Mouse (Mus musculus): ENCODE measurements around the gene Cd300e.
"Not testable (repeated sequence)": the region's sequence is repeated elsewhere in the genome, so short reads cannot be mapped to it uniquely, and the experiment has no call there.

Cd300e gene

GRCm38 (mm10) chr11:115081373-115081772 is 19.4 kb upstream of the Cd300e start:
- DNase-seq: no peak

GRCm38 (mm10) chr11:115080886-115081285 is 18.9 kb upstream of the Cd300e start:
- DNase-seq: peak; percentile 86

GRCm38 (mm10) chr11:115078680-115079079 is 16.7 kb upstream of the Cd300e start:
- DNase-seq: no peak

- no peak for DNase-seq
Measured at GRCm38 (mm10) chr11:115077436-115077835, 15.5 kb upstream of the Cd300e start.

GRCm38 (mm10) chr11:115075859-115076258 is 13.9 kb upstream of the Cd300e start:
- DNase-seq: no peak

- no peak for DNase-seq
Measured at GRCm38 (mm10) chr11:115075407-115075806, 13.4 kb upstream of the Cd300e start.

GRCm38 (mm10) chr11:115073002-115073401 is 11.0 kb upstream of the Cd300e start:
- no peak for DNase-seq

- peak; percentile 91 for DNase-seq
Measured at GRCm38 (mm10) chr11:115071631-115072294, 9.8 kb upstream of the Cd300e start.

GRCm38 (mm10) chr11:115071015-115071551 is 9.1 kb upstream of the Cd300e start:
- DNase-seq: peak; percentile 89

GRCm38 (mm10) chr11:115066768-115067167 is 4.8 kb upstream of the Cd300e start:
- no peak for DNase-seq

GRCm38 (mm10) chr11:115059797-115060196 is 2.2 kb downstream of the Cd300e start:
- DNase-seq: no peak

- DNase-seq: no peak
Measured at GRCm38 (mm10) chr11:115058701-115059100, 3.3 kb downstream of the Cd300e start.

- DNase-seq: no peak
Measured at GRCm38 (mm10) chr11:115054537-115054936, 7.4 kb downstream of the Cd300e start.

- no peak for DNase-seq
Measured at GRCm38 (mm10) chr11:115052991-115053390, 9.0 kb downstream of the Cd300e start.

GRCm38 (mm10) chr11:115052206-115052605 is 9.8 kb downstream of the Cd300e start:
- peak; percentile 61 for DNase-seq

- peak; percentile 50 for DNase-seq
Measured at GRCm38 (mm10) chr11:115049282-115049895, 12.6 kb downstream of the Cd300e start.

- DNase-seq: no peak
Measured at GRCm38 (mm10) chr11:115048259-115048658, 13.7 kb downstream of the Cd300e start, which contains the start of gene Cd300ld3. TSS of gene Cd300ld3 (minus strand) at chr11:115048409.

GRCm38 (mm10) chr11:115037669-115038068 is 24.3 kb downstream of the Cd300e start, which contains the start of gene Cd300ld5:
TSS of gene Cd300ld5 (minus strand) at chr11:115037769.
- DNase-seq: not testable (repeated sequence)

- not testable (repeated sequence) for DNase-seq
Measured at GRCm38 (mm10) chr11:115026912-115027311, 35.1 kb downstream of the Cd300e start, which contains the start of gene Cd300ld4. TSS of gene Cd300ld4 (minus strand) at chr11:115027012.

GRCm38 (mm10) chr11:115016093-115016492 is 45.9 kb downstream of the Cd300e start, which contains the start of gene Cd300ld2:
TSS of gene Cd300ld2 (minus strand) at chr11:115016193.
- not testable (repeated sequence) for DNase-seq

- no peak for DNase-seq
Measured at GRCm38 (mm10) chr11:115004070-115004469, 57.9 kb downstream of the Cd300e start.

Data from retina, postnatal 1 day (tissue).